Mouse (Mus musculus) left cerebral cortex, adult 2 months (tissue): ENCODE measurements at regions not wholly inside any gene's neighbourhood (a gene's known extent, or its start where the extent isn't known, plus 50 kb on each side); places are given as distances from the start of the nearest gene placed in this dataset.
"Not testable (repeated sequence)": the region's sequence is repeated elsewhere in the genome, so short reads cannot be mapped to it uniquely, and the experiment has no call there.

Experiments used
- DNase-seq, 2 experiments: peaks; one replicate each; pipeline ENCODE4 v3.0.0; 2021 to 2022; ENCODE audit warnings: low spot score in 2 of 2, mixed read lengths in 1 of 2; ENCODE audit errors: extremely low spot score in 1 of 2
- H3K27ac ChIP-seq: fragments of 200-600 bp; 2 replicates; pipeline ENCODE4 v1.8.1; 2022
- H3K4me3 ChIP-seq: fragments of 200-600 bp; 2 replicates; pipeline ENCODE4 v1.8.1; 2022
- CTCF ChIP-seq: fragments of 200-600 bp; IDR thresholded peaks from 2 replicates; pipeline ENCODE4 v1.8.1; 2022; ENCODE audit warnings: antibody characterized with exemption, mild to moderate bottlenecking, moderate library complexity
- intact Hi-C: fragments of 180-260 bp; cut with DNase I; formaldehyde crosslinking; loops from one replicate; pipeline ENCODE4 v1.15.1; 2025

DNA sequence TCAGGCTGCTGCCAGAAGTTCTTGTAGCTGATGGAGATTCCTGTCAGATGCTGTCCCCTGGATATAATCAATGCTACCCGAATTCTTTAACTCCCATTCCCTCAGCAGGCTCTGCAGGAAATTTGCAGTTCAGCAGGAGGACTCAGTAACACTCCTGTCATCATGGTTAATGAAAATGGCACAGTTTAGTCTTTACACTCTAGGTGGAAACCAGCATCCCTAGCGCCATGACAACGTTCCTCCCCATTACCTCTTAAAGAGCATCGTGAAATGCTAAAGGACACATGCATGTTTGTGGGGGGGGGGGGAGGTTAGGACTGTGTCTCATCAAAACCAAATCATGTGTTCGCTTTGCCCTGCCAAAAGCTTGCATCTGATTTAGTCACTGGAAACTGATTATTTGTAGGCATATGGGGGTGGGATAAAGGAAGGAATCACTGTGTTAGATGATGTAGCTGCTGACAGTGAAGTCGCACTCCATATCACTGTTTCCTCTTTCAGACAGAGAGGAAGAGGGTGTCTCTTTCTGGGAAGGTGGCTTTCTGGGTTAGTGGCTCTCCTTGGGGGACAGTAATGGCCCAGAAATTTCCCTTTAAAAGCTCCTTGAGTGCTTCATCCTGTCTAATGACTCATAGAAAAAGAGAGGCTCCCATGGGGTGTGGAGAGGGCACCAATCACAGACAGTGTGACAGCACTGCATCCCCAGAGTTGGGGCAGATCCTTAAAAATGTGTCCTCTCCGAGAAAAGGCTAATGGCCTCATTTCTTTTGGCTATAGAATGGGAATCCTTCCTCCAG is 351.5 kb downstream of the Plekhb2 start:
- intact Hi-C loops: loop anchor here (5.0 kb wide), 2 partner anchors 39 to 226 kb away; no protein-coding TSS in a partner anchor
- DNase-seq: peak in 1 of 2 experiments; percentile 11
- TF ChIP-seq CTCF: no peak
- no peak overlapping the region for H3K4me3 ChIP-seq
- peak overlapping the region; percentile 87 for H3K27ac ChIP-seq

DNA sequence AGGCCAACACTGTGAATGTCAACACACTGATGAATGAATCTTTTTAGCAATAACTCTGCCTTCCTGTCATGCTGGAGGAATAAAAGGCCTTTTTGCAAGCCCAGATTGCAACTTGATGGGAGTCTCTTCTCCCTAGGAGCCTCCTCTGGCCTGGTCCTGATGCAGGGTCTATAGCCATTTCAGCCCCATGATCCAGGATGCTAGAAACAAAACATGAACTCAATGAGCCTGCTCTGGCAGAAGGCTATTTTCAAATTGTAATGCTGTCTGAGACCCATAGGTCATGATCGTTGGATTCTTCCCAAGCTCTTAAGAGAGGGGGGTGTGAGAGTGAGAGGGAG is 352.1 kb downstream of the Plekhb2 start:
- Histone ChIP-seq H3K27ac (peak overlapping the region; percentile 87), H3K4me3 (no peak overlapping the region)
- DNase-seq: no peak
- intact Hi-C loops: loop anchor here (5.0 kb wide), 2 partner anchors 40 to 225 kb away; no protein-coding TSS in a partner anchor
- TF ChIP-seq CTCF: no peak

DNA sequence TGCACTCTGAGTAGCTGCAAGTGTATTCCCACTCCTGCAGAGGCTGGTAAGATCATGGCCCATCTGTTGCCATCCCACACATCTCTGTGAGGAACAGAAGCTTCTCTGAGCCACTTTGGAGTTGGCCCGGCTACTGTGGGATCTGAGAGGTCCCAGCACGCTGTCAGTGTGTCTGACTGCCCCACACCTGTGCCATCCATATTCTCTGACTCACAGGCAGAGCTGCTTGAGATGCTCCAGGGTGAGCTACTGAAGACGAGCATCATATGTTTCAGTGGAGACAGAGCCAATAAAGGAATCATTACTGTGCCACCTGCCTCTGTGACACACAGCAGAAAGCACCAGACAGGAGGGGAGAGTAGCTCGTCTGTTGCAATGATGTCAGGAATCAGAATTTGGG is 352.8 kb downstream of the Plekhb2 start:
- no peak for TF ChIP-seq CTCF
- peak; percentile 51 to 65 for DNase-seq
- Histone ChIP-seq H3K4me3 (no peak overlapping the region), H3K27ac (peak overlapping the region; percentile 65)
- intact Hi-C loops: loop anchor here (5.0 kb wide), 2 partner anchors 40 to 225 kb away; no protein-coding TSS in a partner anchor

- Histone ChIP-seq H3K27ac (no peak overlapping the region), H3K4me3 (no peak overlapping the region)
- TF ChIP-seq CTCF: no peak
- intact Hi-C loops: no loop called here
- no peak for DNase-seq
Observed at GRCm38 (mm10) chr1:35206834-35207529, 357.2 kb downstream of the Plekhb2 start.

DNA sequence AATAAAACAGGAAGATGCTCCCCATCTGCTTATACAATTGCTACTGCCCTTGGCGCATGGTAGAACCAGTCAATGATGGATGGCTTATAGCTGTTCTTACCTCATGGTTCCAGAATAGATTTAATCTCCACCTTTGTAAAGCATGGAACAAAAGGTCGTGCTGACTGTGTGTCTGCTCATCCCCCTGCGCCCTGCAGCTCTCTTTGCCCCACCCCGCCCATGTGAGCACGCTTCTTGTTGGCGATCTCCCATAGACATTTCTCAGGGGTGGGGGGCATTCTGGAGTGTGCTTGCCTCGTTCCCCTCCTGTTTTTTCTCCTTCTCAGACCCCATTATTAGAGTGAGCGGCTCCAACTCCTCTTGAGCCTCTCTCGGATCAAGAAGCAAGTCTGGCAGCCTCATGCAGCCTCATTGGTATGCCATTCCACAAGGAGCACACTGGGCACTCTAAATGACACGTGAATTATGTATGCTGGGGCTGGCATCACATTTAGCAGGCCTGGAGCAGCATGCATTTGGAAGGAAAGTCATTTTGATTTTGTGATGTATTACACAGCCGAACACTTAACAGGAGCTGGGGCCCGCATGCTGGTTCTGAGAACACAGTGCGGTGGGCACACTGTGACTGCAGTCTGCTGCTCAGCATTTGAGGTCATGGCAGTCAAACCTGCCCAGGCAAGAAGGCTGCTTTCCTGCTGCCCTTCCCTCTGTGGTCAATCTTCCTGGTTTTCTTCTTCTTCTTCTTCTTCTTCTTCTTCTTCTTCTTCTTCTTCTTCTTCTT is 362.5 kb downstream of the Plekhb2 start:
- DNase-seq: no peak
- H3K4me3 ChIP-seq: no peak overlapping the region
- intact Hi-C loops: no loop called here
- TF ChIP-seq CTCF: no peak
- H3K27ac ChIP-seq: no peak overlapping the region

GRCm38 (mm10) chr1:35213875-35214274 is 364.1 kb downstream of the Plekhb2 start:
- Histone ChIP-seq H3K4me3 (no peak overlapping the region), H3K27ac (no peak overlapping the region)
- no peak for TF ChIP-seq CTCF
- no peak for DNase-seq
- intact Hi-C loops: no loop called here

- no peak for DNase-seq
- no peak overlapping the region for H3K27ac ChIP-seq
- intact Hi-C loops: no loop called here
- no peak overlapping the region for H3K4me3 ChIP-seq
- TF ChIP-seq CTCF: no peak
Observed at GRCm38 (mm10) chr1:35216411-35216810, 366.6 kb downstream of the Plekhb2 start.

DNA sequence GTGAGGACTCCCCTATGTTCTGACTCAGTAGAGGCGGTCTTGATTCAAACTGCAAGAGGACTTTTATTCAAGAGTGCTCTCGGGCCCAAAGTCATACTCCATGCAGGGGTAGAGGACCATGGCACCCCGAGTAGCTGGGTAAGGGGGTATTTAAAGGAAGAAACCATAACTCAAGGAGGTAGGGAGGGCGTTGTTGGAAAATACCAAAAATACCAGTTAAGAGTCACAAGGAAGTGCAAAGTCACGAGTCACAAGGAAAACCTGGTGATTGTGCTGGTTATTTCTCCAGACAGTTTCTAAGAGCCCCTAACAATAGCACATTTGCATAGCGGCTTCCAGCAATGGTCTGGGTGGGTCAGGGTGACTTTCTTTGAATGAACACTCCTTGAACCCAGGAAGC is 370.4 kb downstream of the Plekhb2 start:
- H3K4me3 ChIP-seq, DNase-seq, H3K27ac ChIP-seq, intact Hi-C loops: not testable (repeated sequence)

DNA sequence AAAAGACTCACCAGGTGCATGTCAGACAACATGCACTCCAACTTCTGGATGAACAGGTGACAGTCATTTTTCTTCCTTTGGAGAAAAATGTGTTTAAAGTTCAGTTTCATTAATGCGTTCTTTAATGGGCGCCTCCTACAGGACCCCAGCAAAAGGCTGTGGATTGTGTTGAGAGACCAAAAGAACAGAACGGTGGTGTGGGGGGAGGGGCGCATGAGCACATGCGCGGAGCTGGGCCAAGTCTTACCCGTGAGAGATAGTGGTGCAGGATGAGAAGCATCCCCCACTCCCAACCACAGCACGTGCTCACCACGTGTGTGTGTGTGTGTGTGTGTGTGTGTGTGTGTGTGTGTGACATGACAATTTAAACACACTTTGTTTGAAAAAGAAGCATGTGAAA is 371.0 kb downstream of the Plekhb2 start:
- H3K4me3 ChIP-seq: no peak overlapping the region
- intact Hi-C loops: no loop called here
- DNase-seq: no peak
- no peak overlapping the region for H3K27ac ChIP-seq
- no peak for TF ChIP-seq CTCF

DNA sequence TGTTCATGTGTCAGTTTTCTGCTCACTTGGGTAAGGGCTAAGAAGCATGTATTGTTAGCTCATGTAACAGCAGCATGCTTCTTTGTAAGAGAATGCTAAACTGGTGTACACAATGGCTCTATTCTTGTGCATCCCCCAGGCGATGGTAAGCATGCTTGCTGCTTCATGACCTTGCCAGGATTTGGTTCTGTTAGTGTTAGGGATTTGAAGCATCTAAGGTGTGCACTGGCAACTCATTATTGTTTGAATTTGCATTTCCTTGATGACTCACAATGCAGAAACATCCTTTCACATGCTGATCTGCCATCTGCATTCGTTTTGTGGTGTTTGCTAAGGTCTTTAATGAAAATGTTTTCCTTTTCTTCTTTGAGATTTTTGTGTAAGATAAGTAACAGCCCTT is 382.8 kb downstream of the Plekhb2 start:
- DNase-seq: no peak
- no peak overlapping the region for H3K27ac ChIP-seq
- no peak for TF ChIP-seq CTCF
- no peak overlapping the region for H3K4me3 ChIP-seq
- intact Hi-C loops: loop anchor here (10.0 kb wide), 1 partner anchor 702 kb away; no protein-coding TSS in a partner anchor

- Histone ChIP-seq H3K4me3 (no peak overlapping the region), H3K27ac (no peak overlapping the region)
- intact Hi-C loops: loop anchor here (10.0 kb wide), 1 partner anchor 697 kb away; no protein-coding TSS in a partner anchor
- no peak for TF ChIP-seq CTCF
- DNase-seq: no peak
Observed at GRCm38 (mm10) chr1:35238139-35238538, 388.4 kb downstream of the Plekhb2 start.

- DNase-seq: no peak
- no peak overlapping the region for H3K4me3 ChIP-seq
- no peak overlapping the region for H3K27ac ChIP-seq
- intact Hi-C loops: no loop called here
- no peak for TF ChIP-seq CTCF
Observed at GRCm38 (mm10) chr1:35242849-35243248, 393.1 kb downstream of the Plekhb2 start.
